Mouse (Mus musculus) E14TG2a.4 (cell line): ENCODE measurements around the gene Ccdc92b.

Experiments
- CTCF ChIP-seq: conservative IDR thresholded peaks from 2 replicates; pipeline ENCODE4 v1.5.1; 2014; ENCODE audit warnings: low read length
- NANOG ChIP-seq: IDR thresholded peaks from 2 replicates; pipeline ENCODE4 v1.6.1; 2014; ENCODE audit warnings: borderline replicate concordance, low read length, mixed read lengths

- TF ChIP-seq CTCF (no peak), NANOG (no peak)
These were observed 22.0 kb upstream of the Ccdc92b start for GRCm38 (mm10) chr11:74597283-74597989.
